Mouse (Mus musculus): ENCODE data around the gene Ubqln4.
A peak's percentile ranks its signal among the peaks of the same experiment; 100 is the strongest.

DNA sequence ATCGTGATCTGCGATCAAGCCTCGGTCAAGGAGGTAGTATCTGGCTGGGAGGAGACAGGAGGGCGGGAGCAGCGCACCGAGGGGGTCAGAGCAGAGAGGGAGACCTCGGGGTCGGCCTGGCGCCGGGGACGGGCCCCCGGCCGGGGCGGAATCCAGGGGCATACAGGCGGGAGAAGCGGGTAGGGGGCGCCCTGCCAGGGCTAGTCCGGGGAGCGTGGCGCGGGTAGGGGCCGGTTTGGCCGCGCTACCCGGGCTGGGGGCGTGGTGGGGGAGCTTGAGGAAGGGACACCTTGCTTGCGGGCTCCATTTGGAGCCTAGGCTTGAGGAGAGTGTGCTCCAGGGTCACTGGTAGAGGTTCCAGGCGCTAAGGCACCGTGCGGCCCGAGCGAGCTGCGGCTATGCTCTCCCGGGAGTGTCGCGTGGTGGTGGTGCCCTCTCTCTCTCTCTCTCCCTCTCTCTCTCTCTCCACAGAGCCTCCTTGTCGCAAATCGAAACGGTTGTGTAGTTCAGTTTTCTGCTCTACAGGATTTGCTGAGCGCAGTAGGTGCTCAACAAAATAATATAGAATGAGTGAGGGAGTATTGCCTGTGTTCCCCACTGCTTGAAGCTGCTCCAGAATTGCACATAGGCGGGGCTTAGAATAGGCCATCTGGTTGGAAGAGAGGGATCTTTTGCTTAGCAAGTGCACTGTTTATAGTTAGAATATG is 475 bp downstream of the Ubqln4 start:
- TF ChIP-seq POLR2A (IDR thresholded peaks at IDR 0.05; ENCODE audit: low read depth, low read length) (no peak), CTCF (IDR thresholded peaks at IDR 0.05; ENCODE audit: extremely low read depth, insufficient read depth, insufficient read length, insufficient replicate concordance) (0 out of 2 replicates have a peak, but pooled peaks have one; percentile 1)
